Mouse (Mus musculus) stomach, postnatal 0 days (tissue): ENCODE results near the gene Sbno1.

Source experiments
- CTCF ChIP-seq: IDR thresholded peaks from 2 replicates; pipeline ENCODE4 v1.5.1; 2016; ENCODE audit warnings: antibody characterized with exemption, low read depth, mild to moderate bottlenecking, moderate library complexity
- EP300 ChIP-seq: optimal IDR thresholded peaks from 2 replicates; pipeline ENCODE3; 2016; ENCODE audit warnings: antibody characterized with exemption

- TF ChIP-seq CTCF = peak; percentile 92
- no peak for TF ChIP-seq EP300
Measured at GRCm38 (mm10) chr5:124432398-124433012, 6.7 kb upstream of the Sbno1 start.
